Mouse (Mus musculus) spleen, postnatal 36 days (tissue): ENCODE measurements around the gene Rph3al.

Experiments
- DNase-seq, 2 experiments: peaks; one replicate each; pipeline ENCODE4 v3.0.0; 2022; ENCODE audit warnings: low spot score in 2 of 2, mixed read lengths in 1 of 2

Gene Rph3al

DNA sequence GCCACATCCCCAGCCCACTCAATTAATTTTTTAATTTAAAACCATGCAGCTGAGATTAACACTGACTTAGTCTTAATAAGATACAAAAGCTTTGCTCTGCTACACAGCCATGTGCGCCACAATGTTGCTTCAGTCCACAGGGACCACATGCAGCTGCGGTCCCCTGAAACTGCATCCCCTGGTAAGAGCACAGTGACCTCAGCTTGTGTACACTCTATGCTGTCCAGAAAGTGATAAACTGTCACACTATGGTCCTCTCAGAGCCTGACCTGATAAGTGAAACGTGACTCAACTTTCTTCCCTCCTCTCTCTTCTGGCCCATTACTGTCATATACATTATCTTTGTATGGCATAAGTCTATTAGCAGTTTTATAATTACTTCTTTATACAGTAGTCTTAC is 12.2 kb upstream of the Rph3al start:
- no peak for DNase-seq

DNA sequence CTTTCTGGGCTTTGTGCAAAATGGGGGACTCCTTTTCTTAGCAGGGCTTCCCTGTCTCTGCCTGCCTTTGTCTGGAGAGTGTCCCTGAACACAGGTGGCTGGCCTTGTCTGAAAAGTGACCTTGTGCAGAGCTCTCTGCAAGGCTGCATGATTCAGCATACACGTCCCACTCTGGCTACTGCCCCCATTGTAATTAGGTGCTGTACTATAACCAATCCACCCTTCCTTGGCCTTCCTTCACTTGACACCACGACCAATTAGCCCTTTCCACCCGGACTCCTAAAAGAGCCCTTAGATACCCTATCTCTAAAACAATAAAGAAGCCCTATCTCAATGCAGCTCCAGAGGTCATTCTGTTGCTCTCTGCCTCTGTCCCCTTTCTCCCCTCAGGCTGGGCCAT is 10.6 kb upstream of the Rph3al start:
- no peak for DNase-seq

DNA sequence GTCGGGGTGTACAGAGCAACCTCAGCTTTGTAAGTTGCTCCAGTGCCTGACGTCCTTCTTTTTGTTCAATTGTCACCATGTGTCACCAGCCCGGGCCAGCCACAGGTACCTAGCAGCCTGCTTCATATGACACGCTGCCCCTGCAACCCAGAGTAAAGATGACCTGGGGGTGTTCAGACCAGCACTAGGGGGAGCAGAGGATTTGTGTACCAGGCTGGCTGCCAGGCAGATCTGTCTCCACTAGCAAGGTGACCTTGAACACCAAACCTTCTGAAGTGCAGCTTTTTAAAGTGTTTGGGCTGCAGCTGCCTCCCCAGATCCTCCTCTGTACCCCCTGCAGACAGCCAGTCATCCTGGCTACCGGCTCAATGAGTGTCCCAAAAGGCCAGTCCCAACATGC is 9.0 kb upstream of the Rph3al start:
- no peak for DNase-seq

DNA sequence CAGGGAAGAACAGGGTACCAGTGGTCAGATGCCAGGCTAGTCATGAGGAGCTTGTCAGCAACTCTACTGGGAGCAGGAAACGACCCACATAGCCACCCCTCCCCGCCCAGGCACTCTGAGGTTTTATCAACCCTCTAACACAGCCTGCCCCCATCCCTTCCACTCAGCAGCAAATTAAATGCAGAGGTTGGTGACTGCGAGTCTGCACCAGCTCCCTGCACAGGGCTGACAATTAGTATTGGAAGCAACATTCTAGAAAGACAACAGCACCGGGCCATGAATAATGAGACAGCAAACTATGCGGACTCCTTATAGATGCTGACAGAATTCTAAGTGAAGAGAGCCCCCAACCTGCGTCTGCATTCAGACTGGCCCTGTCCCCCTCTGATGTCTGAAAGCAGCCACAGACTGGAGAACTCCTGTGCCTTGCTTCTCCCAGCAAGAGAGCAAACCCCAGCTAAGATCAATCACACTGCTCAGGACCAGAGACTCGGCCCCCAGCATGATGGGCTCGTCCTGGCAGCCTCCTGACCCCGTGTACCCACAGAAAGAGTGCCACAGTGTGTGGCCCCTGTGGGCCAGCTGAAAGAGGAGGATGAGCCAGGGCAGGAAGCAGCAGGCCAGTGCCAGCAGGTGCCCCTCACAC is 7.7 kb upstream of the Rph3al start:
- no peak for DNase-seq

DNA sequence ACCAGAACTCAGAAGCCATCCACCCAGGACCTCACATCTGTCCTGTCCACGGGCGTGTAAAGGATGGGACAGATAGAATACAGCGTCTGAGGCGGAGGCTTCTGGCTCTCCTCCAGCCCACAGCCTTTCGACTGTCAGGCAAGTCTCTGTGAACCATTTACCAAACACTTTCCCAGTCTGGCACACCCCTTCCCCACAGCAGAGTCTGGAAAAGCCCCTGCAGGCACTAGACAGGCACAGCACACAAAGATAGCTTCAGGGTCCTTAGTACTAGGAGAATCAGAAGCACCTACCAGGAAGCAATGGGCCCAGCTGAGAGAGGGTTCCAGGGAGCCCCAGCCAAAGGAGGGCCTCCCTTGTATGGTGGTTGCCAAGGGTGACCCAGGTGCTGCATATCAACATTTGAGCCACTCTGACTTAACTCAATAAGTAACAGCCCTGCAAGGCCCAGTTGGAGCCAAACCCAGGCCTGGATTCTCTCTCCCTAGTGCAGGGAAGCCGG is 808 bp downstream of the Rph3al start:
- no peak for DNase-seq

DNA sequence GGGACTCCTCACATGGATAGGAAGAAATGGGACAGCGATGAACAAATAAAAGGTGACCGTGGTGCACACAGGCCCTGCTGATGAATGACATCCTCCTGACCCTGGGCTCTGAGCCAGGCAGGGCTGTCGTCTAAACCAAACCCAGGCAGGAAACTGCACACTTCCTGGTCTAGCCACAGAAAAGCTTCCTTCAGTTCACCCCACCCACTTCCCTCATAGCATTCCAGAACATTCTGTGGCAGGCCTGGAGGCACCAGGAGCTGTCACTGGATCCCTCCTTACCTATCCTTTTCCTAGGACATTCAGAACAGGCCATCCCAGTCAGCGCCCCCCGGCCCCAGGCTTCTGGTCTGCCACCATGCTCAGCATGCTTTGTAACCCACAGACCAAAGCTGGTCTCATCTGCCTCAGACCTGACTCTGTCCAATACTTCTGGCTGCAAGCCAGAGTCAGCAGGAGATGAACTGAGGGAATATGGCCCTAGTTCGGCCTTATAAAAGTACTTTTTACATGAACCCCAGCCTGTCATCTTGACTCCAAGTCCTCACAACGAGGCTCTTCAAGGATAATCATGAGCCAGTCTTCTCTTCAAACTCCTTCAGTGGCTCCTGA is 2.3 kb downstream of the Rph3al start:
- peak; percentile 60 for DNase-seq

DNA sequence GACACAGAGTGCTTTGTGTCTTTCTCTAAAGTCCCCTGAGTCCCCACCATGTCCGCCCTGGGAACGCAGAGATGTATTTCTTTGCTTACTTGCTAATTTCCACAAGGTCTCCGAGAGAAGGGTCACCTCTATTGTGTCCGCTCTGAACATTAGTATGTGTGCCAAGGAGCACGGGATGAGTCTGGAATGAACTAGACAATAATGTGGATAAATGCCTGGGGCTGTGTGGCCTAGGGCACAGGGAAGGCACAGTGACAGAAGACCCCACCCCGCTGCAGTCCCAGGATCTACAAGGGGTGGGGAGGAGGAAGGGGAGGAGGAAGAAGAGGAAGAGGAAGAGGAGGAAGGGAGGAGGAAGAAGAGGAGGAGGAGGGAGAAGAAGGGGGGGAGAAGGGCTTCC is 3.8 kb downstream of the Rph3al start:
- DNase-seq = no peak

DNA sequence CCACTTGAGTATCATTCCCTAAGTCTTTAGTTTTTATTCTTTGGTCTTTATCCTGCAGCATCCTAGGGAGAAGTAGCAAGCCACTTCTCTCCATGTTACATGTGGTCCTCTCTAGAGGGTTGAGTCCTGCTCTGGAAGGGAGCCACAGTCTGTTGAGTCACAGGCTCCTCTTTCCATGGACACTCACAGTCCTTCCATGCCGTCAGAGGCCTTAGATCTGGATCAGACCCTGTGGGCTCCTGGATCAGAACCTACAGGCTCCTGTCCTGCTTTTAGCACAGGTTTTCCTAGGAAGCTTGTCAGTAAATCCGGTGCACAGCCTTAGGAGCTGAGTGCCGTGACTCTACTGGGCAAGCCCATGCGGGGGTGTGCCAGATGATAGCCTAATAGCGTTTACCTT is 4.9 kb downstream of the Rph3al start:
- no peak for DNase-seq

DNA sequence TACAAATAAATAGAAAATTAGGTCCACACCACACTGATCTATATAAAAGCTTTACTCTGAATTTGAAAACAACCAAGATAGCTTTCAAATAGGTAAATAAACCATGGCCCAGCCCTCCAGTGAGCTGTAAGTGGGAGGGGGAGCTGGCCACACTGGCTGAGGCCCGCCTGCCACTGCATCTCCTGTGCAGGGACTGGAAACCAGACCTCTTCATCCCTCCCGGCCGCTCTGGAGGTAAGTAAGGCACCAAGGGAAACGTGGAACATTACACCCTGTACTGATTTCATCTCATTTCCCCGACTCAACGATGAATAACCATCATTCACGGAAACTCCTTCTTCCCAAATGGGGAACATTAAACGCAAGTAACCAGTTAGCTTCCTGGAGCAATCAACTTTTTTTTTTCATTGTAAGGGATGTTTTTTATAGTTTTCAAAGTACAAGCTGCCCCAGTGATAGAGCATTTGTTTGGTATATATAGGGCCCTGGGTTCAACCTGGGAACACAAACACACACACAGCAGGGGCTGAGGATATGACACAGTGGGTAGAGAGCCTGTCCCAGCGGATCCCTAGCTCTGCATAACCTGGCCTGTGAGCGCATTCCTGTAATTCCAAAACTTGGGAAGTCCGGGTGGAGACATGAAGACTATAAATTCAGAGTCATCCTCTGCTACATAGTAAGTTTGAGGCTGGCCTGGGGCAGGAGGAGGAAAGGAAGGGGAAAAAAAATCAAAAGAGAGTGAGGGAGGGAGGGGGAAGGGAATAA is 7.1 kb downstream of the Rph3al start:
- DNase-seq = no peak

DNA sequence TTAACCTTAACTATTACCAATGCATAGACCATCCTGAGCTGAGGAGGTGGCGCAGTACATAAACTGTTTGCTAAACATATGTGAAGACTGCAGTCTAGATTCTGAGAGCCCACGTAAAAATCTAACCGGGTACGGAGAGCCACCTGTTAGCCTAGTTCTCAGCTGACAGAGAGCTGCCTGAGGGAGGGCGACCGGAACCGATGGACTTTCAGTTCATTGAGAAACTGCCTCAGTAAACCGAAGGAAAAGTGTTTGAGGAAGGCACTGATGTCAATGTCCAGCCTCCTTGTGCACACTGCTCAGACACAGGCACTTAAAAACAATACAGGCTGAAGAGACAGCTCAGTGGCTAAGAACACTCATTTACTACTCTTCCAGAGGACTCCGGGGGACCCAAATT is 8.0 kb downstream of the Rph3al start:
- no peak for DNase-seq

DNA sequence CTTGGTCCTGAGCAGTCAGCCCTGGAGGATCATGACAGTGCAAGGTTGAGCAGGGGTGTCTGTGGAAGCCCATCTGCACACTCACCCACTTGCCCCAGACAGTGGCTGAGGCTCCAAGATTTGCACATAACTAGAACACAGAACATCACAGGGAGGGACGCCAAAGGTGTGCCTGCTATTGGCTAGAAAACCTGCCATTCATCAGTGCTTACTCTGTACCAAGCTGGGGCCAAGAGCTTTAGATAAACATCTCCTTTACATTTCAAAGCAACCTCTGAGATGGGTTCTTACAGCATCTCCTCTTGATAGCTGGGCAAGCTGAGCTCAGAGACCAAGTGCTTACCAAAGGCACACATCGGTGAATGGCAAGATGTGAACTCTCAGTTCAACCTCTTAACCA is 10.3 kb downstream of the Rph3al start:
- DNase-seq = no peak

DNA sequence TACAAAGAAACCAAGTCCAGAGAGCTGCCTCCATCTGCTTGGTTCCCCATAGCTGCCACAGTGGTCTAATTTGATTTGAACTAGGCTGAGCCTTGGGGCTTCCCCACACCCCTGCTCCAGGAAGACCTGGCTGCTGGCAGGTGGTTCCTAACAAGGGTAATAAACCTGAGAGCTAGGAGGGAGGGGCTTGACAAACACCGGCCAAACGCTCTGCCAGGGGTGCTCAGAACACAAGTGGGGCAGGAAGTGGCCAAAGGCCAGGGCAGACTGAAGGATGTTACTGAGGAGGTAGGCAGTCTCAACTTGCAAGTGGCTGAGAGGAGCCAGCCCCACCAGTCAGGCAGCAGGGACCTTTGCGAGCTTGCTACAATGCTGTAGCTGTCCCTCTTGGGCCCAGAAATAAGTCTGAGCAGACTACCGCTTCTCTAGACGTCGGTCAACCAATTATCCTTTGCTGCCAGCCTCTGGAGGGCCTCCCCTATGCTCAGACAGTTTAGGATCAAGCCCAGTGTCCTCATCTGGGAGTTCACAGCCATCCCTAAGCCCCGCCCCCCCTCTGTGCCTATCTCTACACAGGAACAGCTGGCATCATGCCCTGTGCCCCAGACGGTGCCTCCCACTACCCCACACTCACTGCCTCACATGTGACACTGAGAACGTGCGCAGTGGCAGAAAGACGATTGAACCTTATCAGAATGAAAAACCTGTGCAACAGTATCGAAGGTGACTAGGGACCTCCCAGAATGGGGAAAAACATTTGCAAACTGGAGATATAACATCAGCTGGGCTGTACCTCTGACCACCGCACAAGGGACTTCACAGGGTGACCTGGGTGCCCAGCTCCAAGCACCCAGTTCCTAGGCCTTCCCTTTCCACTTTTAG is 11.6 kb downstream of the Rph3al start:
- DNase-seq = peak; percentile 66 to 82

DNA sequence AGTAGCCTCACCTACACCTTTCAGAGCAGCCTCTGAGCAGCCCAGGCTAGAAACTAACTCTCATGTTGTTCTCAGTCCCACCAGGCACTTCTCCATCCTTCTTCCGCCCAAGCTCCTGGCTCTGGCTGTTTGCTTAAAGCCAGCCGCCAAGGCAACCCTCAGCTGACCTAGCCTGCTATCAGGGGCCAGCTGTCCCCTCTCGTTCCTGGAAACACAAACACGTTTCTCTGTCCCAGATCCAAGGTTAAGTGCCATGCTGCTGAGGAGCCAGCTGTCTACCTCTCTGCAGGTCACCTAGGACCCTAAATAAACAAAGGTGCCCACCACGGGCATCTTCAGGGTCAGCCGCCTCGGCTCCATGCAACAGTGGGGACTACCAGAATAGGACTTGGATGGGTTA is 12.4 kb downstream of the Rph3al start:
- no peak for DNase-seq

DNA sequence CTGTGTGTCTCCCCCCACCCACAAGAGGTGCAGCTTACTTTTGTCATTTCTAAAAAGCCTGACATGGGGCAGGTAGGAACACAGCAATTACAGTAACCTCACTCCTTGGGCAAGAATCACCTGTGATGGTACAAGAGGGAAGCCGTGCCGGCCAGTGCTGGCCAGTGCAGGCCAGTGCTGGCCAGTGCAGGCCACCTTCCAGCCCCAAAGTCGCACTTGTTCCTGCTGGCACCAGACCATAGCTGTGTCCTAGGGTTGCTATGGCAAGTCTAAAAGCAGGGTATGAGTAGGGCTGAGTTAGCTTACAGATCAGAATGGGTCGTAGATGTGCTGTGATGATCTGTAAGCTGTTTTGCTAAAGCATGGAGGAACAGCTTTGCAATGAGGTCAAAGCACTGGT is 15.5 kb downstream of the Rph3al start:
- no peak for DNase-seq

DNA sequence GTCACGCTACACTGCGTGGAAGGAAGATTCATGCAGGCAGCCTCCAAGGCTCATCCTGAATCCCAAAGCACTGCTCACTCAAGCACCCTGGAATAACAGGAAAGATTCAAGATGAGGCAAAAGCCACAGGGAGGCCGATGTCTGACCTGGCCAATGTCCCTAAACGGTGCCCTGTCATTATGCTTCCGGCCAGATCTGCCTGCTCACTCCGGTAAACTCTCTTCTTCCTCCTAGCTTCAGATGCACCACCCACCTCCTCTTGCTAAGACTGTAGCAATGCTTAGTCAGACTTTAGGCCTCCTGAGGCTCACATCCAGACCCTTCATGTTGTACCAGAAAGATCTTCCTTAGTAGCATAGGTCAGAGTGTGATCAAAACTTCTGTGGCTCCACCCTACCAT is 19.1 kb downstream of the Rph3al start:
- no peak for DNase-seq

DNA sequence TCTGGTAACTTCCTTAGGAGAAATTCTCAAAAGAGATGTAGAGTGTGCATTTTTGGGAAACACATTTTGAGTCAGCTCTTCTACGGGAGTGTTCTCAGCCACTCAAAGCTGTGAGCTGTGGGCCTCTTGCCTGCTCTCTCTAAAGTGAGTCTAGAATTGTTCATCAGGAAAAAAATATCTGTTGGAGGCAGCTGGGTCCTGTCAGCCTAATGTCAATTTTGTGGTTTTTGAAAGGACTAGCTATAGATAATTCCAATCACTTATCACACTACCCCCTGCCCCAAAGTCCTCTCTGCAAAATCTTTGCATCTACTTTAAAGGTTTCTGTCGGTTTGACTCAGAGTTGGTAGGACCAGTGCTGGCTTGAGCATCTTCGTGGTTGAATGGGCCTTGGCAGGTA is 20.9 kb downstream of the Rph3al start:
- no peak for DNase-seq

DNA sequence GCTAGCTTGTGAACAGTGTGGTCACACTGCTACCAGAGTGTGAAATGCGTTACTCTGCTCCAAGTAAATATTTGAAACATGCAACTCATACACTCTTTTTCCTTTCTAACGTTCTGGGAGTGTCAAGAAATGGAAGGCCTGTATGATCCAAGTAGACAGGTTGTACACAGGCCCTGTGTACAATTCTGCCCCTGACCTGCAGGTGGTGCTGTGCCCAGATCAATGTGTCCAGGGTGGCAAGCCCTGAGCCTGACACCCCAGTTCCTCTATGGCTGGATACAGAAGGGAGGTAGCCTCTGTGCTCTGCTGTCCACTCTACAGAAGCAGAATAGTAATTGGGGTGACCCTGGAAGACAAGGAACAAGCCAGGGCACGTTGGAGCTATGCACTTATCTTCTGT is 24.3 kb downstream of the Rph3al start:
- peak; percentile 69 to 79 for DNase-seq

DNA sequence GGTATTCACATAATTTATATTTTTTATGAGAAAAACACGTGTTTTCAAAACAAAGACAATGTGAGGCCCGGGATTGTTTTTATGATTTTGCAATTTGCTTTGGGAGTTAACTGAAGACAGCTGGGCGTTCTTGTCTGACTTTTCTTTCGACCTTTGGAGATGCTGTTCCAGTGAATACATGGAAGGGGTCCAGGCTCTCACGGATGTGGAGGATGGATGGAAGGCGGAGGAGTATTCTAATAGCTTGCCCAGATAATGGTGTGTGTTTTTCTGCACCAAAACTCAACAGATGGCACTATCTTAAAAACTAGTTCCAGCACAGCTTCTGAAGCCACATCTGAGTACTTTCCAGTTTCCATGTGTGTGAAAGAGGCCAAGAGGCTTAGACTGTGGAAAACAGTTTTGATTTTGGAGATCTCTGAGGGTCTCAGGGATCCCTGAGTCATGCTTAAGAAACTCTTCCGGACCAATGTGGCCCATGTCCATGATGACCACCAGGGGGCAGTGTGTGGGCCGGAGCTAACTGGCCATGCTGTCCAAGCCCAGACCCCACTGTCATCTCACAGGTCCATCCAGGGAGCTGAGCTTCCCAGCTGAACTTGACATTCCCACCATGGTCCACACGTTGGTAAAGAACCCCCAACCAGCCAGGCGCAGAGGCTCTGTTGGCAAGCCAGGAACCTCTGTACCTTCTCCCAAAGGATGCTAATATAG is 25.1 kb downstream of the Rph3al start:
- DNase-seq = peak; percentile 31 to 45

DNA sequence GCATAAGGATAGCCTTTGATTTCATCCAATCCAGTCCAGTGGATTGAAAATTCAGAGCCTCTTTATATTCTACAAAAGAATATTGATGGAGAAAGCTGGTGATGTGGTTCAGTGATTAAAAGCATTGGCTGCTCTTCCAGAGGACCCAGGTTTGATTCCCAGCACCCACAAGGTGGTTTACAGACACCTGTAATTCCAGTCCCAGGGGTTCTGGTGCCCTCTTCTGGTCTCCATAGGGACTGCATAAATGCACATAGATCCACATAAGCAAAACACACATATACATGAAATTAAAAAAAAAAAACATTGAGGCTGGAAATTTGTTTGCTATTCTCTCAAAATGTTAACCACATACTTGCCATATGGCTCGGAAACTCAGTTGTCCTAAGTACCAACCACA is 26.3 kb downstream of the Rph3al start:
- DNase-seq = no peak

DNA sequence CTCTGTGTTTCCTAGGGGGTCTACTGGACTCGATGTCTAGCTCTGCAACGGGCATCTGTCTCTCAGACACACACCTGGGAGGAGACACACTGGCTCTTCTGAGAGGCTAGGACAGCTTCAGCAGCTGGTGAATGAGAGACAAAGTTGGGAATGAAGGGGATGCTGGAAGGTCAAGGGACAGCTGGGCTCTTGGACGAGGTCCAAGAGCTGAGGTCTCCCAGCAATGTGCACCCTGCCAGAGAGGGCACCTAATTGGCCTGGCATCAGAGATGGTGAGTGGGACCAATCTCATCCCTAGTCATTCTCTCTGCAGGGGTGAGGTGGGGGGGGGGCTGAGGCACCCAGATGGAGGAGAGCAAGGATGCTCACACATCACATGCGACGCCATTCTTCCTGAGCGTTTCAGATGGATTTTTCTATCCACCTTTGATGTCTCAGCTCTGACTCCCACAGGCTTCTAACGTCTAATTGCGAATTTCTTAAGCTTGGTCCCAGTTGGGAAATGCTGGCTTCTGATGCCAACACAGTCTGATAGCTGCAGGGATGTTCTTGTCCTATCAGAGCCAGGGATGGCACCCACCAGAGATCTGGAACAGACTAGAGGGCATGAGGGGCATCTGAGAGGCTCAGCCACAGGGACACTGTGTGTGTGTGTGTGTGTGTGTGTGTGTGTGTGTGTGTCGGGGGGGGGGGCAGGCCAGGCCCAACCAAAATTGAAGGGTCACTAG is 28.4 kb downstream of the Rph3al start:
- no peak for DNase-seq

DNA sequence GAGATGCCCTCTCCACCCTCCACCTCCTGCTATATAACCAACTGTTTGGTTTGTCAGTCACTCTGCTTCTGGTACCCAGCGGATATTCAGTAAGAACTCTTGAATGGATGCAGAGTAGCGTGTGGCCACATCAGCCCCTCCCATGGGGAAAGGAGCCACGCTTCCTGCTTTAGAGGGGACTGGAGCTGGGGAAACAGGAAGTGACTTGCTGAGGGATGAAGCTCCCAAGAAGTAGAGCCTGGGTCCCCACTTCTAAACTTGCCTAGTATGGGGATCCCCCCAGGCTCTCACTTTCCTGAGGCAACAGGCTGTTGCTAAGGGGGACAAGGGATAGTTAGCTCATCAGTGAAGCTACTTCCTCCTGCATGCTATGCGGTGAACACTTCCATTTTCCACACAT is 30.8 kb downstream of the Rph3al start:
- peak in 1 of 2 experiments; percentile 9 for DNase-seq
